Mouse (Mus musculus) embryonic facial prominence, embryonic 10.5 days (tissue): Measurements from ENCODE around the gene 4930596D02Rik. TPM values are rescaled to one million over a fixed set of nuclear protein-coding genes. Genes with fewer than 3 reads are reported as not detected.

Experiments used
- DNase-seq: peaks from one replicate; pipeline ENCODE4 v3.0.0-alpha.2; 2017; ENCODE audit warnings: low spot score
- H3K27ac ChIP-seq: fragments of 300-500 bp; sonication (generic); replicated peaks from 2 replicates; pipeline ENCODE4 v1.5.1; 2016; ENCODE audit warnings: mild to moderate bottlenecking
- H3K27me3 ChIP-seq: fragments of 300-500 bp; sonication (generic); replicated peaks from 2 replicates; pipeline ENCODE4 v1.6.1; 2016; ENCODE audit warnings: low read depth, mild to moderate bottlenecking; ENCODE audit not compliant: poor library complexity, severe bottlenecking
- H3K36me3 ChIP-seq: fragments of 300-500 bp; sonication (generic); replicated peaks from 2 replicates; pipeline ENCODE4 v1.6.1; 2016; ENCODE audit warnings: mild to moderate bottlenecking, moderate library complexity
- H3K4me1 ChIP-seq: fragments of 300-500 bp; sonication (generic); 2 replicates; pipeline ENCODE4 v1.6.1; 2016
- H3K4me3 ChIP-seq: fragments of 300-500 bp; sonication (generic); 2 replicates; pipeline ENCODE4 v1.5.1; 2016; ENCODE audit warnings: mild to moderate bottlenecking, moderate library complexity
- H3K9me3 ChIP-seq: fragments of 300-500 bp; sonication (generic); 2 replicates; pipeline ENCODE4 v1.6.1; 2016; ENCODE audit warnings: mild to moderate bottlenecking
- WGBS: fragments of 180-500 bp; shearing (Covaris S2); methylation state at CpG from one replicate; pipeline ENCODE4 v1.1.7; 2016; 5-methylcytosine and 5-hydroxymethylcytosine counted together
- polyA plus RNA-seq: library from polyadenylated mRNA; unstranded; fragments of >200 nt; fragmentation: Nextera tagmentation; extraction: Ambion mirVana; gene quantifications from 2 replicates; pipeline ENCODE4 v1.2.1, GENCODE M21; 2016

The 4930596D02Rik gene
- polyA plus RNA-seq = not detected in 2 replicates

GRCm38 (mm10) chr14:35811878-35812277 lies at the start of gene 4930596D02Rik:
Gene 4930596D02Rik (minus strand): TSS chr14:35811978.
- 80% methylated on average over 4 of the region's 4 CpGs for WGBS
- H3K27ac ChIP-seq = no peak within 1 kb of the TSS

GRCm38 (mm10) chr14:35853254-35853653 lies 41.5 kb upstream of the 4930596D02Rik start:
- Histone ChIP-seq H3K36me3 (no peaks in the 10 kb centered on the region), H3K27me3 (no peaks in the 10 kb centered on the region), H3K27ac (no peak overlapping the region), H3K9me3 (no peaks in the 10 kb centered on the region), H3K4me3 (no peak overlapping the region), H3K4me1 (no peaks in the 10 kb centered on the region)
- no peak for DNase-seq
- WGBS = 78% methylated on average over 1 of the region's 1 CpGs

More at GRCm38 (mm10) chr14:35811878-35812277, at the start of gene 4930596D02Rik:
- DNase-seq = no peak
- H3K4me1 ChIP-seq = no peaks in the 10 kb centered on the region
- no peaks in the 10 kb centered on the region for H3K36me3 ChIP-seq
- H3K9me3 ChIP-seq = no peaks in the 10 kb centered on the region
- no peaks in the 10 kb centered on the region for H3K27me3 ChIP-seq
- no peak within 1 kb of the TSS for H3K4me3 ChIP-seq

- H3K4me1 ChIP-seq = no peaks in the 10 kb centered on the region
- DNase-seq = no peak
- no peaks in the 10 kb centered on the region for H3K36me3 ChIP-seq
- H3K27ac ChIP-seq = no peak overlapping the region
- no peaks in the 10 kb centered on the region for H3K27me3 ChIP-seq
- no peaks in the 10 kb centered on the region for H3K9me3 ChIP-seq
- no peak overlapping the region for H3K4me3 ChIP-seq
- WGBS = 62% methylated on average over 6 of the region's 6 CpGs
Measured at GRCm38 (mm10) chr14:35845271-35845670, 33.5 kb upstream of the 4930596D02Rik start.

GRCm38 (mm10) chr14:35842111-35842721 lies 30.4 kb upstream of the 4930596D02Rik start:
- Histone ChIP-seq H3K36me3 (no peaks in the 10 kb centered on the region), H3K4me1 (no peaks in the 10 kb centered on the region), H3K27ac (no peak overlapping the region), H3K27me3 (no peaks in the 10 kb centered on the region), H3K9me3 (no peaks in the 10 kb centered on the region), H3K4me3 (no peak overlapping the region)
- 89% methylated on average over 7 of the region's 7 CpGs for WGBS
- no peak for DNase-seq

GRCm38 (mm10) chr14:35792656-35793213 lies 19.0 kb downstream of the 4930596D02Rik start:
- H3K9me3 ChIP-seq = no peaks in the 10 kb centered on the region
- WGBS = 66% methylated on average over 3 of the region's 3 CpGs
- H3K36me3 ChIP-seq = no peaks in the 10 kb centered on the region
- no peak overlapping the region for H3K4me3 ChIP-seq
- H3K27ac ChIP-seq = no peak overlapping the region
- DNase-seq = no peak
- H3K4me1 ChIP-seq = no peaks in the 10 kb centered on the region
- no peaks in the 10 kb centered on the region for H3K27me3 ChIP-seq

GRCm38 (mm10) chr14:35780033-35780432 lies 31.7 kb downstream of the 4930596D02Rik start:
- Histone ChIP-seq H3K27me3 (no peaks in the 10 kb centered on the region), H3K36me3 (no peaks in the 10 kb centered on the region), H3K9me3 (no peaks in the 10 kb centered on the region), H3K4me3 (no peak overlapping the region), H3K4me1 (no peaks in the 10 kb centered on the region), H3K27ac (no peak overlapping the region)
- no peak for DNase-seq
- WGBS = 76% methylated on average over 3 of the region's 3 CpGs

GRCm38 (mm10) chr14:35773306-35773705 lies 38.5 kb downstream of the 4930596D02Rik start:
- 94% methylated on average over 1 of the region's 1 CpGs for WGBS

More at GRCm38 (mm10) chr14:35773306-35773705, 38.5 kb downstream of the 4930596D02Rik start:
- H3K9me3 ChIP-seq = no peaks in the 10 kb centered on the region
- no peak overlapping the region for H3K27ac ChIP-seq
- DNase-seq = no peak
- H3K4me1 ChIP-seq = no peaks in the 10 kb centered on the region
- H3K36me3 ChIP-seq = no peaks in the 10 kb centered on the region
- no peaks in the 10 kb centered on the region for H3K27me3 ChIP-seq
- H3K4me3 ChIP-seq = no peak overlapping the region
